Mouse (Mus musculus) layer of hippocampus, postnatal 10 days (tissue): ENCODE measurements at regions not wholly inside any gene's neighbourhood (a gene's known extent, or its start where the extent isn't known, plus 50 kb on each side); places are given as distances from the start of the nearest gene placed in this dataset.

ENCODE experiments used
- DNase-seq, 2 experiments: peaks; one replicate each; pipeline ENCODE4 v3.0.0; 2021; ENCODE audit warnings: low spot score in 2 of 2

- no peak for DNase-seq
Observed at GRCm38 (mm10) chr16:78877941-78878340, 52.8 kb upstream of the Chodl start.

- no peak for DNase-seq
Observed at GRCm38 (mm10) chr16:78859006-78859405, 71.7 kb upstream of the Chodl start.

- no peak for DNase-seq
Observed at GRCm38 (mm10) chr16:78830957-78831356, 99.8 kb upstream of the Chodl start.

GRCm38 (mm10) chr16:78827739-78828138 lies 103.0 kb upstream of the Chodl start:
- peak in 1 of 2 experiments; percentile 19 for DNase-seq

GRCm38 (mm10) chr16:78790064-78790463 lies 140.7 kb upstream of the Chodl start:
- no peak for DNase-seq

GRCm38 (mm10) chr16:78759226-78759625 lies 171.5 kb upstream of the Chodl start:
- DNase-seq, result no peak

GRCm38 (mm10) chr16:78737902-78738301 lies 161.4 kb upstream of the D16Ertd472e start:
- DNase-seq, result no peak

- peak; percentile 13 to 32 for DNase-seq
Observed at GRCm38 (mm10) chr16:78730583-78731501, 154.3 kb upstream of the D16Ertd472e start.

GRCm38 (mm10) chr16:78725541-78725940 lies 149.0 kb upstream of the D16Ertd472e start:
- no peak for DNase-seq

GRCm38 (mm10) chr16:78709943-78710342 lies 133.4 kb upstream of the D16Ertd472e start:
- no peak for DNase-seq

- DNase-seq, result no peak
Observed at GRCm38 (mm10) chr16:78707566-78707965, 131.1 kb upstream of the D16Ertd472e start.

GRCm38 (mm10) chr16:78707165-78707564 lies 130.7 kb upstream of the D16Ertd472e start:
- DNase-seq, result no peak

GRCm38 (mm10) chr16:78697514-78698209 lies 121.2 kb upstream of the D16Ertd472e start:
- no peak for DNase-seq

GRCm38 (mm10) chr16:78688251-78688650 lies 111.7 kb upstream of the D16Ertd472e start:
- DNase-seq, result no peak

- no peak for DNase-seq
Observed at GRCm38 (mm10) chr16:78685160-78685559, 108.7 kb upstream of the D16Ertd472e start.

GRCm38 (mm10) chr16:78684031-78684430 lies 107.5 kb upstream of the D16Ertd472e start:
- DNase-seq, result peak in 1 of 2 experiments; percentile 3

GRCm38 (mm10) chr16:78661126-78661525 lies 84.6 kb upstream of the D16Ertd472e start:
- no peak for DNase-seq

GRCm38 (mm10) chr16:78644710-78645109 lies 68.2 kb upstream of the D16Ertd472e start:
- DNase-seq, result peak; percentile 20 to 29

GRCm38 (mm10) chr16:78641717-78642116 lies 65.2 kb upstream of the D16Ertd472e start:
- DNase-seq, result no peak

GRCm38 (mm10) chr16:78641205-78641604 lies 64.7 kb upstream of the D16Ertd472e start:
- no peak for DNase-seq

- DNase-seq, result no peak
Observed at GRCm38 (mm10) chr16:78637452-78637851, 60.9 kb upstream of the D16Ertd472e start.

- peak; percentile 37 to 59 for DNase-seq
Observed at GRCm38 (mm10) chr16:78637015-78637414, 60.5 kb upstream of the D16Ertd472e start.
